Mouse (Mus musculus) right cerebral cortex, postnatal 10 days (tissue): ENCODE measurements around the gene Tlcd1.

Experiments used
- DNase-seq, 2 experiments: peaks; one replicate each; pipeline ENCODE4 v3.0.0; 2021; ENCODE audit warnings: low spot score in 2 of 2

Gene Tlcd1

DNA sequence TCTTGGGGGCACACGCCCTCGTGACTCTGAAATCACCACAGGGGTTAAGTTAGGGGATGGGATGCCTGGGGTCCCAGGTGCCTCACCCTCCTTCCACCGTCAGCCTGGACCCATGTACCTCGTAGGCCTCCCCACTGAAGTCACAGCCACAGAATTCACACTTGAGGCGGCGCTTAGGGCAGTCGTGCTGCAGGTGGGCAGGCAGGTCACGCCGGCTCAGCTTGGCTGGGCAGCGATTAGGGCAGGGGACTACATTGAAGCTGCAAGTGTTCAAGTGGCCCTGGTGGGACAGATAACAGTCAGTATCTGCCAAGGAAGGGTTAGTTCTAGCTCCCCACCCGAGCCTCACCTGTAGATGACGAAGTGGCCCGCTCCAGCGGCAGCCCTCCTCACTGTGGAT, 15.3 kb upstream of the Tlcd1 start:
- DNase-seq: no peak

DNA sequence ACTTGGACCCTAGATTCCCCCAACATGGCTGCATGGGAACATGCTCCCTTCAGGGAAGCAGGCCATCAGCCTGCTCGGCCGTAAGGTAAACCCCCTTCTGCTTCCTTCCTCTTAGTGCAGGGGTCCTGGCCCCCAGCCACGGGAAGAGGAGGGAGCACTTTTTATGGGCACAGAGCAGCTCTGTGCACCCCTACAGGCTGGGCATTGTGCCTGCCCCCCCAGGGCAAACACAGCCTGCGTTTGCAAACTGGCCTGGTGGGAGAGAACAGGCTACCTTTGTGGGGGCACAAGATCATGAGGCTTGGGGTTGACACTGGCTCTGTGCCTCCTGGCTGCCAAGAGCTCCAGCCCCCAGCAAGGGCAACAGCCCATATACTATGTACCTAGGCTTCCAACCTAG, 14.5 kb upstream of the Tlcd1 start:
- DNase-seq: peak; percentile 83

- peak; percentile 85 to 90 for DNase-seq
These were observed 14.0 kb upstream of the Tlcd1 start for GRCm38 (mm10) chr11:78162504-78162903.

DNA sequence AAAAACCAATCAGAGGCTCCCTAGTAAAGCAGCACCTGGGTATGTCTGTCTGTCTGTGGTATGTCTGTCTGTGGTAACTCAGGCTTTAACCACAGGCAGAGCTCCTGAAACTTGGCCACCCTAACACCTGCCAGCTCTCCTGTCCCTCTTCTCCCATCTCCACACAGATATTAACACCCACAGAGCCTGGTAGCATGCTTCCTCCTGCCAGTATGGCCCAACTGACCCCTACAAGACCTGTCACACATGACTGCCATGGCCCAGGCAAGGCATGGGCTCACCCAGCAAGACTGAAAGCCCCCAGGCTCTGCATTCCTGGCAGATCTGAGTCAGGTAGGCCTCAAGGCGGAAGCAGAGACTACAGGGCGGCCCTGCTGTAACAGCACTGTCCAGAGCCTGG, 13.5 kb upstream of the Tlcd1 start:
- no peak for DNase-seq

DNA sequence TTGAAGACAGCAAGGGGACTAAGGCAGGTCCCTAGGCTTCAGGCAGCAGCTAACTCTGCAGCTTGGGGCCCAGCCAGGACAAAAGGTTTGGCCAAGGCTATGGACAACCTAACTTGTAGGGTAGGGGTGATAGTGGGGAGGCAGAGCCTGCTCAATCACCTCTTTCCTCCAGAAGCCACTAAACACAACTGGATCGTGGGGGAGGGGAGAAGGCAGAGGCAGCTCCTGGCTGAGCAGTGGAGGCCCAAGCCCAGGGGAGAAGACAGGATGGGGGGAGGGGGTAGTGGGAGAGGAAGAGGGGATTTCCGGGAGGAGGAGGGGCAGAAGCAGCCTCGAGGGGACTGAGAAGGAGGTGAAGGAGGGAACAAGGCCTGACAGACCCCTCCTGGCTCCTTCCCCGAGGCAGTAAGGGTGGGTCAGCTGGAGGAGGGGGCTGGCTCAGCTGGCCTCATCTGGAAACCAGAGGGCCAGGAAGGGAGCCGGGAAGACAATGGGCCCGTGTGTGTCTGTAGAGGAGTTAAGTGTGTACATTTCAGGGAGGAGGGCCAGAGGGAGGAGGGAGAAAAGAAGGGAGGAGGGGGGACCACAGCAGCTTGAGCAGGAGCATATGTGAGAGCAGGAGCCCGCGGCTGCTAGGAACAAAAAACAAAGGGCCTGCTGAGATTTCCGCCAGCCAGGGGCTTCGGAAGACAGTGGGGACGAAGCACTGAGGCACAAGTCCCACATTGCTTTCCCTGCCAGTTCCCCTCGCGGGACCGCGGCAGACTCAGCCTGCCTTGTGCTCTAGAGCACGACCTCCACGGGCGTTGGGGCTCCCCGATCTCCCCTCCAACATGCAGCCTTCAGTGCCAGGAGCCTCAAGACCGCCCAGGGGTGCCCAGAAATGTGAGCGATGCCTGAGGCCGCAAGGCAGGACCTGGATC, 12.6 kb upstream of the Tlcd1 start:
- DNase-seq: peak; percentile 72 to 84

- DNase-seq: no peak
These were observed 11.9 kb upstream of the Tlcd1 start for GRCm38 (mm10) chr11:78164604-78164923.

DNA sequence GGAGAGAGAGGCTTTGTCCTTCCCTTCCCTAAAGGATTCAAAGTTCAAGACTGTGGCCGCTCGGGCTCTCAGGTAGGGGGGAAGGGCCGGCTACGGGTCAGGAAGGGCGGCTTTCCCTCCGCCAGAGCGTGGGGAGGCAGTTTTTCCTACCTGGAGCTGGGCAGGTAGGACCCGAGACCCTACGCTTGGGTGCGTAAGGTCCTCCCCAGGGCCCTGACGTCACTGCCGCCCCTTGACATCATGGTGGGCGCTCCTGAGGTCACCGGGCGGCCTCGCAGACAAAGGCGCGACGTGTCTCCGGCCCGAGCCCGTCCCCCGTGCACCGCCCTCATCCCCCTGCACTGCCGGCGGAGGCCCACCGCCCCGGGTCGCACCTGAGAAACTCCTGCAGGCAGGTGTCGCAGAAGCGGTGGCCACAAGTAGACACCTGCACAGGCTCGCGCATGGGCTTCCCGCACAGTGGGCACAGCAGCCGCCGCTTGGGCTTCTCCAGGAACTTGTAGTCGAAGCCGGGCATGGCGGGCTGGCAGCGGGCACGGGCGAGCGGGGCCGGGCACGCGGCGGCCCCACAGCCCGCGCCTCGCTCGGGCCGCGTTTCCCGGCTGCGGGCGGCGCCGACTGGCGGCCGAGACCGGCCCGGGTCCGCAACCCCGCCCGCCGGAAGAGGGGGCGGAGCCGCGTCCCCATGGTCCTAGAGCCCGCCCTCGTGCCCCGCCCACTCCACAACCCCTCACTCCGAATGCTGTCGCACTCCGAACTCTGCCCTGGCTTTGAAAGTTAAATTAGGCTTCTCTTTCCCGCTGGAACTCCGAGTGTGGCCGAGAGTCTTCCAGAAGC, 11.4 kb upstream of the Tlcd1 start, which contains the start of gene Traf4:
Gene Traf4 (minus strand): TSS at position 666 of the 837 bp plus-strand sequence.
- DNase-seq: peak; percentile 86 to 88

DNA sequence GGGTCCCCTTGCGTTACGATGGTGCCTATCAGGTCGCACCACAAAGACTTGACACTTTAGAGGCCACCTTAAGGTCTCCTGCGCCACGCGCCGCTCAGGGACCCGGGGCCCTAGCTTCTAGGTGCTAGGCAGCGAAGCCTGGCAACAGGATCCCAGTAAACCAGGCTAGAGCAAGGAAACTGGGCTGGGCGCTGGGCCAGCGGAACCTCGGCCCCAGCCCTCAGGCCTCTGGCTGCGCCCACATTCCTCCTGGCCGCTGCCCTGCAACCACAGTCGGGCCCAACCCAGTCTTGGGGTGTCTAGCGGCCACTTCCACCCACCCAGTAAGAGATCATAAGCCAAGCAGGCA, 10.8 kb upstream of the Tlcd1 start:
- DNase-seq: peak; percentile 72 to 78

DNA sequence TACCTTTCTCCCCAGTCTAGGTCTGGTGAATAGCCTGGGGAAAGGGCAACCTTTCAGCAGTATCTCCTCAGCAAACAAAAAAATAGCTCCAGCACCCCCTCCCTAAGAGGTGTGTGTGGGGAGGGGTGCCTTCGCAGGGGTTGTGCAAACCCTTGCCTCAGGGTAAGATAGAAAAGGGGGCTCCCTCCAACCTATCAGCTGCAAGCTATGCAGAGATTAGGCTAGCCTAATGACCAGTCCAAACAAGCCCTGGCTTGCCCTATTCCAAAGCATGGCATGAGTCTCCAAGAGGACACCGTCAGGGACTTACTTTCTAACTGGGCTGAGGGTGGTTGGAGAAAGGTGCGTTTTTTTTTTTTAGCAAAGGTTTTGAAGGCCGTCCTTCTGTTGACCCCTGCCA, 10.3 kb upstream of the Tlcd1 start:
- no peak for DNase-seq

GRCm38 (mm10) chr11:78166640-78167039, 9.9 kb upstream of the Tlcd1 start:
- DNase-seq: no peak

DNA sequence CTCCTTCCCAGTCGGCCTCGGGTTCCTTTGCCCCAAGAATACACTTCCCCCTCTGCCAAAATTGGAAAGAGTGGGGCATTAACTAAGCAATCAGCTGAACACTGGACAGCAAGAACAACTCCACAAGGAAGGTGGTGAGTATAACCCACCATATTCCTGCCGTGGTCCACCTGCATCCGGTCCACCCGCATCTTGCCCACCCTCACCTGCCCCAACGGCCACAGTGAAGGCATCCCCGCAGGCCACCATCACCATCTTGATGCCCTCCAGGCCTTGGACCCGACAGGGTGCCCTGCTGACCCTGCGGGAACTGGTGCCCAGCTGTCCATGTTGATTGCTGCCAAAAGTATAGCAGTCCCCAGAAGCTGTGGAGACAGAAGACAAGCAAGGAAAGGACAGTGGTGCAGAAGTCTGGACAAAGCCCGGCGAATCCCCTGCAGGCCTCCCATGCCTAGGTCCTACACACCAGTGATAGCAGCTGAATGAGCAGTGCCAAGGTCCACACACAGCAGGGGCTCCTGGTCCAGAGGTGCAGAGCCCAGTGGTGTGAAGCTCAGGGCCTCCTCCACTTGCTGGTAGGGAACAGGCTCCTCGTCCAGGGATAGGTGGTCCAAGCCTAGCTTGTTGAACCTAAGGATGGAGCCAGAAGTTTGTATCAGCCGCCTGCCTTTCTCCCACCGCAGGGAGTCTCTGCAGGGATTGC, 9.1 kb upstream of the Tlcd1 start:
- DNase-seq: no peak

DNA sequence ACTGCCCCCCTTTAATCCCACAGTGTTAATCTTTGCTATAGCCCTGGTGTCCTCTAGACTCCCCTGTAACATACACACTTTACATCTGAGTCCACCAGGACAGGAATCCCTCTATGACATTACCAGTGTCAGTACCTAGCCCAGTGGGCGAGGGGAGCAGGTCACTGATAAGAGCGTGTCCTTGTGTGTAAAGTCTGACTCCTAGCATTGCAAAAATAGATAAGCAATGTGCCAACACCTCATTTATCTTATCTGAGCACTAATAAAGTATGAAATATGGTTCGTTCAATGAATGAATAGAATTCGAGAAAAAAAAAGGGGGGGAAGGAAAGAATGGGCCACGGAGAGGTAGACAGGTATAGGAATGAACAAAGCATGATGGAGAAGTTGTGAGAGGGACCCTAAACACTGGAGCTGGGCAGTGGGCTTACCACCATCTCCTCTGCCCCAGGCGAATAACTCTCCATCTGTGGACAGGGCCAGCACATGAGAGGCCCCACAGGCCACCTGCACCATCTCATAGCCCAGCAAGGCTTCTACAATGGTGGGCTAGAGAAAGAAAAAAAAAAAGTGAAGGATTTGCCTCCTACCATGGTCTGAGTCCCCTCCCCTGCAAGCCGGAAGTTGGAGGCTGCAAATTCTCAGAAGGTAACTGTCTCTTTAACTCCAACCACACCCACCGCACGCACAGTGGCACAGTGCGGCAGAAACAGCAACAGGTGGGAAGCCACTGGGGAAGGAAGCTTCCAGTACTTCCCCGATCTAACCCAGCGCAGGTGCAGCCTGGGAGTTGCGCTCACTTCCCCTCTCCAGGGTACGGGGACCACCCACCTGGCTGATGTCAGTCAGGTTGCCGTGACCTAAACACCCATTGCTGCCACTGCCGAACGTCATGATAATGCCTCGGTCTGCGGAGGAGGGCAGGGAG, 7.7 kb upstream of the Tlcd1 start:
- DNase-seq: no peak

DNA sequence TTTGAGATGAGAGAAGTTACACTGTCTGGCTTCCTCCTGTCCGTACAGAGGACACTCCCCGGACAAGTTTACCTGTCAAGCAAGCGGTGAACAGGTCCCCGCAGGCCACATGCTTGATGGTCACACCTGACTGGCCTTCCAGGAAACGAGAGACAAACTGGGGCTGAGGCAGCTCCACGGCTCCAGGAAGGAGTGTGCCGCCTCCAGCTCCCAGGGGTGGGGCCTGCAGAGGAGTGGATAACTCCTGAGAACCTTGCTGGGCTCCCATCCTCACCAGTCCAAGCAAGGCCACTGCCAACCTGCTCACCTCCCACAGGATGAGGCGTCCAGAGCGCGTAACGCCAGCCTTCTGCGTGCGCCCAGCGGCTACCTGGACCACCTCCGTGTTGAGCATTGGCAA, 6.2 kb upstream of the Tlcd1 start:
- DNase-seq: no peak

DNA sequence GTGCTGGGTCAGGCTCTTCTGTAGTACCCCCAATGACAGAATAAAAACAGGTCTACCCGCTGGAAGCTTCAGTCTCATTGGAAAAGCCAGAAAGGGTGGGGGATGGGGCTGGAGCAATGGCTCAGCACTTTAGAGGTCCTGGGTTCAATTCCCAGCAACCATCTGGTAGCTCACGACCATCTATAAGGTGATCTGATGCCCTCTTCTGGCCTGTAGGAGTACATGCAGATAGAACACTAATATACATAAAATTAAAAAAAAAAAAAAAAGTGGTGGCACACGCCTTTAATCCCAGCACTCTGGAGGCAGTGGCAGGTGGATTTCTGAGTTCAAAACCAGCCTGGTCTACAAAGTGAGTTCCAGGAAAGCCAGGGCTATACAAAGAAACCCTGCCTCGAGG, 5.2 kb upstream of the Tlcd1 start:
- no peak for DNase-seq

DNA sequence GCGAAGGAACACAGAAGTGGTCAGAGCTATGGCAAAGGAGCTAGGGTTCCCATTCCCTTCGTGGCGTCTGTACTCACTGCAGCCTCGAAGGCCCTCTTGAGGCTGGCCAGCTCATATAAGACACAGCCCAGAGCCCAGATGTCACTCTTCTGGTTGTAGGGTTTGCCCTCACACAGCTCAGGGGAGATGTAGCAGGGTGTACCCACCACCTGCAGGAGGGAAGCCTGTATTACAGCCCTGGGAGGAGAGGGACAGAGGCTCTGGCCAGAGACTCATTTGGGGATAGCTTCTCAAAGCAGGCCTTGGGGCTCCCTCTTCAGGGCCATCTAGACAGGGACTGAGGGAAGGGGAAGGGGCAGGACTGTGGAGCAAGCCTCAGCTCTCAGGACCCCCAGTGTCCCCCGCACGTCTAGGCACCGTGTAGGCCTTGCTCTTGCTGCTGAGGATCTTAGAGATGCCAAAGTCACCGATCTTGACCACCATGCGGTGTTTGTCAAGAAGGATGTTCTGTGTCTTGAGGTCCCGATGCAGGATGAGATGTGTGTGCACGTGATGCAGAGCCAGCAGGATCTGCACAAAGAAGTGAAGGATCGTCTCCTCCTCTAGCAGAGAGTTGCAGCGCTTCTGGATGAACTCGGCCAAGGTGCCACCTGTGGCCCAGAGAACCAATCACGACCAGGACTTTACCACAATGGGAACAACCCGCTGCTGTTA, 4.3 kb upstream of the Tlcd1 start:
- DNase-seq: peak in 1 of 2 experiments; percentile 38

GRCm38 (mm10) chr11:78172748-78173383, 3.6 kb upstream of the Tlcd1 start:
- DNase-seq: no peak

- no peak for DNase-seq
These were observed 2.0 kb upstream of the Tlcd1 start for GRCm38 (mm10) chr11:78174506-78174905.

DNA sequence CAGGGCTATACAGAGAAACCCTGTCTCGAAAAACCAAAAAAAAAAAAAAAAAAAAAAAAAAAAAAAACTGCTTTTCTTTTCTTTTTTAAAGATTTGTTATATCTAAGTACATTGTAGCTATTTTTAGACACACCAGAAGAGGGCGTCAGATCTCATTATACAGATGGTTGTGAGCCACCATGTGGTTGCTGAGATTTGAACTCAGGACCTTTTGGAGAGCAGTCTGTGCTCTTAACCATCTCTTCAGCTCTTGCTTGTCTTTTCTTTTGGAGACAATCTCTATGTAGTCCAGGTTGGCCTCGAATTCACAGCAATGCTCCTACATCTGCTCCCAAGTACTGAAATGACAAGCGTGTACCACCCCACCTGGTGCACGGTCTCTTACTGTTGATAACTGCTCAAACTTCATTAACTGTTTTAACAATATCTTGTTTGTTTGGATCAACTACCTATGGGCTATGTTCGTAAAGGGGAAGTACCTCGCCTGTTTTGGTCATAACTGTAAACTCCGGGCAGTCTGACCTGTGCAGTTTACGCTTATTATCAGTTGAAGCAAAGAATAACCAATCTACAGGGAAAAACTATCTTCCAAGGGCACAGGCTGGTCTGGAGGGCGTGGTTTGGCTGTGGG, 625 bp upstream of the Tlcd1 start:
- DNase-seq: no peak

GRCm38 (mm10) chr11:78176905-78177331, 407 bp downstream of the Tlcd1 start:
- DNase-seq: peak in 1 of 2 experiments; percentile 33

- DNase-seq: no peak
These were observed 926 bp downstream of the Tlcd1 start for GRCm38 (mm10) chr11:78177437-78177836.
